ENCODE assay signal across 8 mouse cellular contexts in the genomic region with DNA sequence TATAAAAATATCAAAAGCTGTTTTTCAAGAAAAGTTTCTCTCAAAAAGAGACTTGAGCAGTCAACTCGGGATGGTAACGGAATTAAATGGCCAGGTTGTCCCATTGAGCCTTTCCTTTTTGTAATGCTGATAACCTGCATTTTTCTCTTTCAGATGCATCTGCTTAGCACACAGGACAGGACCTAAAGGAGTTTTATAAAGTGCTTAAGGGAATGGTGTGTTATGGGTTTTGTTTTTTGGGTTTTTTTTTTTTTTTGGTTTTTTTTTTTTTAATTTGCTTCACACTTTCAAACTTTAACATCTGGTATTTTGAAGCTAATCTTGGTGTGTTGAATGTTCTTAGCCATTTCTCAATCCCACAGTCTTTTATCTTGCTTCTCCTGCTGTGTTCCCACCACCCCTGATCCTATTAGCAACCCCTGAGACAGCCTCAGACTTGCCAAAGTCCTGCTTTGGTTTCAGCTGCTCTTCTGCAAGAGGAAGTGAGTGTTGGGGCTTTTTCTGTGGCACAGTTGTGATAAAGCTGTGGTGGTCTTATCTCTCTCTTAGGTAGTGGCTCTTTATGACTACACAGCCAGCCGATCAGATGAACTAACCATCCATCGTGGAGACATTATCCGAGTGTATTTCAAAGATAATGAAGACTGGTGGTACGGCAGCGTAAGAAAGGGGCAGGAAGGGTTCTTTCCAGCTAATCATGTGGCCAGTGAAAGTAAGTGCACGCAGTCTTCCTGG.
DNase-seq lines count a peak whose midpoint lies in the region; ATAC-seq and TF ChIP-seq lines count a peak whose summit lies in the region.

No protein-coding gene starts in this region.

- H3K9me3 ChIP-seq in heart, embryonic 13.5 days = no peaks in the 10 kb centered on the region
- no peaks in the 10 kb centered on the region for H3K9me3 ChIP-seq in limb, embryonic 10.5 days (replicated peaks)

- no peak overlapping the region for H3K27ac ChIP-seq in heart, embryonic 13.5 days (replicated peaks)
- no peak overlapping the region for H3K27ac ChIP-seq in bone marrow, adult 2 months (ENCODE audit: control insufficient read depth, insufficient read depth, low read depth, low read length, poor library complexity)
- no peak overlapping the region for H3K27ac ChIP-seq in limb, embryonic 10.5 days

- ATAC-seq in heart, embryonic 13.5 days (ENCODE audit: extremely low read depth, insufficient number of reproducible peaks, low FRiP score, low TSS enrichment) = no peak

- H3K4me1 ChIP-seq in heart, embryonic 13.5 days = peaks cover 18% of the 10 kb centered on the region
- peaks cover 7% of the 10 kb centered on the region for H3K4me1 ChIP-seq in bone marrow, adult 2 months (ENCODE audit: control insufficient read depth, insufficient read depth, low read length)
- peaks cover 22% of the 10 kb centered on the region for H3K4me1 ChIP-seq in limb, embryonic 10.5 days

- peak overlapping the region; percentile 65 for H3K4me2 ChIP-seq in heart, embryonic 13.5 days

- WGBS in heart, embryonic 13.5 days = 14% methylated on average over 8 of the region's 8 CpGs
- WGBS in bone marrow, adult 2 months = 11% methylated on average over 8 of the region's 8 CpGs
- WGBS in limb, embryonic 10.5 days = 11% methylated on average over 8 of the region's 8 CpGs

- peaks cover 8% of the 10 kb centered on the region; the same call in 1 of the 2 replicates for H3K27me3 ChIP-seq in heart, embryonic 13.5 days (replicated peaks)
- peaks cover 11% of the 10 kb centered on the region for H3K27me3 ChIP-seq in limb, embryonic 10.5 days (ENCODE audit: low read depth, poor library complexity, severe bottlenecking)

- no peak for DNase-seq in heart, adult 11 months
- DNase-seq in 416B (ENCODE audit: low read depth) = peak; percentile 100
- DNase-seq in limb, embryonic 10.5 days (ENCODE audit: low spot score) = no peak
- DNase-seq in adrenal gland, postnatal 14 days = no peak
- no peak for DNase-seq in right cerebral cortex, postnatal 10 days (ENCODE audit: low spot score in 2 of 2)
- no peak for DNase-seq in kidney, postnatal 36 days

- peak overlapping the region; percentile 38 for H3K4me3 ChIP-seq in heart, embryonic 13.5 days
- peak overlapping the region; percentile 38 for H3K4me3 ChIP-seq in bone marrow, adult 2 months (replicated peaks; ENCODE audit: control insufficient read depth, low read depth, low read length)
- peak overlapping the region; percentile 42 for H3K4me3 ChIP-seq in limb, embryonic 10.5 days

- H3K9ac ChIP-seq in heart, embryonic 13.5 days = no peak overlapping the region

- no peak for TF ChIP-seq CTCF in bone marrow, adult 2 months (IDR thresholded peaks at IDR 0.05; ENCODE audit: control insufficient read depth, insufficient read depth, low read length)

- no peak for TF ChIP-seq POLR2A in bone marrow, adult 2 months (IDR thresholded peaks at IDR 0.05; ENCODE audit: borderline replicate concordance, control insufficient read depth, low read depth, low read length)

- no peaks in the 10 kb centered on the region for H3K36me3 ChIP-seq in heart, embryonic 13.5 days
- no peaks in the 10 kb centered on the region for H3K36me3 ChIP-seq in limb, embryonic 10.5 days
